Mouse (Mus musculus) kidney, adult 18-20 months (tissue): Measurements from ENCODE around the gene Il16.

Source experiments
- DNase-seq: peaks from one replicate; pipeline ENCODE4 v3.0.0; 2021

The Il16 gene

DNA sequence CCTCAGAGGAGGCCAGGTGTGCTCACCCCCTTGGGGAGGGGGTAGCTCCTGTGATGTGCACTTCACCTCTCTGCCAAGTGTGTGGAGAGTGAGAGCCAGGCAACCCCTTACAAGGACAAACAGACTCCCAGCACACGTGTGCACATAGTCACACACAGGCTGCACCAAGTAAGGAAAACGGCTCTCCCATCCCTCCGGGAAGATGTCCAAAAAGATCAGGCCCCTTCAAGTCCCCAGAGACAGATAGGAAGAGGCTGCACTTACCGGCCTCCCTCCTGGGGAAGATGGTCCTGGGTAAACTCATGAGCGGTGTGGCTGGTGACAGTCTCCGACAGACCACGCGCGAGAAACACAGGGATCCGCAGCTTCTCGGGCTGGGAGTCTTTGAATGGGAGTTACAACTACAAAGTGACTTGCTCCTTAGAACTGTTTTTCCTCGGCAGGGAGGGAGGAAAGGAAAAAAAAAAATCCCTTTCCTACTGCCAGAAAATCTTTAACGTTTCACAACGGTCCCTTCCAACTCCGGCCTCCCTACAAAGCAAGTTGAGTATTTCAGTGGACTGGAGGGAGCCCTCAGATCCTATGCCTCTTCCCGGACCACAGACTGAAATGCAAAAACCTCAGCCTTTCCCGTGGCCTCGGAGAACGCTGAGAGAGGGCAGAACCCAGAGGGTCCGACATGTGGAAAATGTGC lies at the start of gene Il16:
TSS of gene Il16 (minus strand) at position 314 of the 694 bp plus-strand sequence.
- no peak for DNase-seq

GRCm38 (mm10) chr7:83794705-83795104 lies 49.2 kb upstream of the Il16 start, which contains the start of gene Cfap161:
TSS of gene Cfap161 (minus strand) at chr7:83794880.
- DNase-seq = no peak

DNA sequence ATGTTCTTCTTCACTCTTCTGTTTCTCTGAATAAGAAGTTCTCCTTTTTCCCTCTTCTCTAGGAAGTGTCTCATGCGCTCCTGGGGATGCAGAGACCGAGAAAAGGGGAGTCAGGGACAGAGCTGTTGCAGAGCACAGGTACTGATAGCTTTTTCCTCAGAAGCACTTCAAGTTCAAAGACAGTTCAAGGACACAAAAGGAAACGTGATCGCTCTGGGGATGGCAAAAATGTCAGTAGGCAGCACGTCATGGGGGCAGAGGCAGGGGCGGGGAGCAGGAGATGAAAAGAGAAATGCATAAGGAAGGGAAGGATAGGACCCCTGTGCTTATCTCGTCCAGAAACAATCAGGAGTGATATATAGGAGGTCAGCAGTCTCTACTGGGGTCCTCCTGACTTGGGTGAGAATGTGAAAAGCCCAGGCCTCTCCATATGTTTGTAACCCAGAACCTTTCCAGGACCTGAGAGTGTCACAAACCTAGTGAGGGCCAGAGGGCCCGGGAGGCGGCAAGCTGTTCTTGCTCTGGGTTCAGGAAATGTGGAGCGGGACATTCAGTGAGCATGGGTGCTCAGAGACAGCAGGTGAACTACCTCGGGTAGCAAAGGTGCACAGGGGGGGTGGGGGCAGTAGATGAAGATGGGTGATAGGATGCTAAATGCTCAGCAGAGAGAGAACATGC lies 48.6 kb upstream of the Il16 start:
- no peak for DNase-seq

- no peak for DNase-seq
Measured at GRCm38 (mm10) chr7:83780881-83781280, 35.4 kb upstream of the Il16 start.

DNA sequence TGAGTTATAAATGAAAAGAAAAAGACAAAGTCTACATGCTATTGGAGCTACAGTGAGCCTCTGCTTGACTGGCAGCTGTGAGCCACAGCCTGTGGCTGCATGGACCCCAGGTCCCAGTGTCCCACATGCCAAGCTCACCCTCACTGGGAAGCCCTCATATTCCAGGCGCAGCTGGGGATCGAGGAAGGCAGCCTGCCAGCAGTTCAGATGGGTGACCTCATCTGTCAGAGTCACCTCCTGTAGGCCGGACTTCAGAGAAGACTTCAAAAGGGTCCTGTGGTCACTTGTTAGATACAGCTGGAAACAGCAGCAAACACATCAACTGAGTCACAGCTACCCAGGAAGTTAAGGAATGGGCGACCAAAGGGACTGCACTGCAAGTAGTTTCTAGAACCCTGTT lies 34.5 kb upstream of the Il16 start:
- no peak for DNase-seq

DNA sequence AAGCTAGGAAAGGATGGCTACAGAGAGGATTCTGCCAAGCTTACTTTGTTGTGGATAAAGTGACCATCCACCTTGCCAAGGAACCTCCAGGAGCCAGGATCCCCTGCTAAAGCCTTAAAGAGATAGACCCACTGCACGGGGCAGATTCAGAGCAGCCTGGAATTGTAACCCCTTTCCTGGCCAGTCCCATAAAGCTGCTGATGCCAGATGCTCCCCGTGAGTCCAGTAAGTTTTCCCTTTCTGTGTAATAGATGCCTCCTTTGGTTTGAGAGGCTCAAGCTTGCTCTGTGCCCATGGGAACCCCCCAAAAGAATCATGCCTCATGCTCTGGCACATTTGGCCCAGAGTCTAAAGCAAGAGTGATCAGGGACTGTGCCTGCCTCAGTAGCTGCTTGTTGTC lies 33.5 kb upstream of the Il16 start:
- DNase-seq = no peak

- no peak for DNase-seq
Measured at GRCm38 (mm10) chr7:83778516-83778915, 33.0 kb upstream of the Il16 start.

GRCm38 (mm10) chr7:83774721-83775120 lies 29.2 kb upstream of the Il16 start:
- DNase-seq = peak; percentile 10

DNA sequence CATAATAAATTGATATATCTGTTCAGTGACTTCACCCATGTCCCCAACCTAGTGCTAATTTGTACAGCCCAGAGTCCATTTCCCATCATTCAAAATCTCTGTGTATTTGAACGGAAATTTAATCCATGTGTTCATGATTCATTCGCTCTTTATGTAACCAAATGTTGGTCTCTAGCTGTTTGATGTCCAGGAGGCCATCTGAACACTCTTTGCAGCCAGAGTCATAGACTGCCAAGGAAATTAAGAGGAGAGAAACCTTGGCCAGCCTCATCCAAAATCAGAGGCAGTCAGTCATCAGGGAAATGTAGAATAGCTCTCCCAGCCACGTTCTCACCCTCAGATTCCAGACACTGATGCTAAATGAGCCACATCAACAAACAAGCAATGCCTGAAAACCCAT lies 18.1 kb upstream of the Il16 start:
- DNase-seq = no peak

DNA sequence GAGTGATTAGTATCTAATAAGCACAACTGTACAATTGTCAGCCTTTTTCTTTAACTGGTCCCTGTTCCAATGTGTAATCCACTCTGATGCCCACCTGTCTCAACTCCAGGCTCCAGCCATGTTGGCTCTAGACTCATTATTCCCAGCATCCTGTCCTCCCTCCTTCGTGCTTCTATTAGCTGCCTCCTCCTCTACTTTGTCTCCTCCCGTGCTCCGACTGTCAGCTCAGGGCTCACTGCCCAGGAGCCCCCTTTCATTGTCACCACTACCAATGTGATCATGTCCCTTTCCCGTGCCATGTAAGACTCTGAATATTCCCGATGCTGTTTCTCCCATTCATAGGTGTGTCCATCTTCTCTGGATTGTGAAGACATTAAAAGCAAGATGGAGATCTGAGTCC lies 16.8 kb upstream of the Il16 start:
- DNase-seq = no peak

- DNase-seq = no peak
Measured at GRCm38 (mm10) chr7:83751055-83751454, 5.5 kb upstream of the Il16 start.

GRCm38 (mm10) chr7:83748405-83748804 lies 2.9 kb upstream of the Il16 start:
- DNase-seq = no peak

GRCm38 (mm10) chr7:83746107-83746687 lies 671 bp upstream of the Il16 start:
- no peak for DNase-seq

GRCm38 (mm10) chr7:83745065-83745412 lies 487 bp downstream of the Il16 start:
- DNase-seq = no peak

GRCm38 (mm10) chr7:83744250-83744649 lies 1.3 kb downstream of the Il16 start:
- DNase-seq = no peak

GRCm38 (mm10) chr7:83742690-83743089 lies 2.8 kb downstream of the Il16 start:
- no peak for DNase-seq

DNA sequence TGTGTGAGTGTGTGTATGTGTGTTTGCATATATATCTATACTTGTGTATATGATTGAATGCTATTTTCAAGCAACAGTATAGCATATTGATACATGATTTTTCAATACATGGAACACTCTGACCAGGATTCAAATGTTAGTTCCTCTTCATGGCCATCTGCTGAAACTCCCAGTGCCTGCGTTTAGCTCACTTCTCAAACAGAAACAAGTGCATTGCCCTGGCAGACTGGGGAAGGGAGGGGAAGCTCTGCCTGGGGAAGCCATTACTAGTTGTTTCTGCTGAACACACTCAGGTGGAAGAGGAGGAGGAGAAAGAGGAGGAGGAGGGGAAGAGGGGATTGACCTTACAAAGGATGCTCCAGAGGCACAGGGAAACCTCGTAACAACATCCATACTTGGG lies 3.5 kb downstream of the Il16 start:
- no peak for DNase-seq

DNA sequence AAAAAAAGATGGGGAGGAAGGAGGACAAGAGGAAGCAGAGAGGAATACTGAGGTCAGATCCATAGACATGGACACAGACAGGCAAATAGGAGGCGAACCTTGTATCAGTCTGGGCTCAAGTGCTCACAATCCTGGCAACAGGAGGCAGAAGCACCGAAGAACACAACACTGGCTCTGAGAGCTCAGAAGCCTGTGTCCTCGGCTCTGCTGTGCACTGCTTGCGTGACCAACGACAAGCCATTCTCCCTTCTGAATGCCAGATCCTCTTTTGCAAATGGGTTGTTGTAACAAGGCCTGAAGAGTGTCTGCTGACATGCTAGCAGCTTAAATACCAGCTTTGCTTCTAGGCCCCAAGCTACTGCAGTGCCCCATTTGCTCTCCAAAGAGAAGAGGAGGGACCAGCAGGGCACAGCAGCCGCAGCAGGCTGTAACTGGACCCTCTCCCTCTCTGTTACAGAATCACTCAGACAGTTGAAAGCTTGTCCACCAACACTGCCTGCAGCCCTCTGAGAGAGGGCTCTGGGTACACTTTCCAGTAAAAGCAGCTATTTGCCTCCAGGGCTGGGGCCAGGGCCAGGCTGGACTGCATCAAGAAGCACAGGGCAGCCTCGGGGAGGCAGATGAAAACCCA lies 5.7 kb downstream of the Il16 start:
- DNase-seq = no peak

DNA sequence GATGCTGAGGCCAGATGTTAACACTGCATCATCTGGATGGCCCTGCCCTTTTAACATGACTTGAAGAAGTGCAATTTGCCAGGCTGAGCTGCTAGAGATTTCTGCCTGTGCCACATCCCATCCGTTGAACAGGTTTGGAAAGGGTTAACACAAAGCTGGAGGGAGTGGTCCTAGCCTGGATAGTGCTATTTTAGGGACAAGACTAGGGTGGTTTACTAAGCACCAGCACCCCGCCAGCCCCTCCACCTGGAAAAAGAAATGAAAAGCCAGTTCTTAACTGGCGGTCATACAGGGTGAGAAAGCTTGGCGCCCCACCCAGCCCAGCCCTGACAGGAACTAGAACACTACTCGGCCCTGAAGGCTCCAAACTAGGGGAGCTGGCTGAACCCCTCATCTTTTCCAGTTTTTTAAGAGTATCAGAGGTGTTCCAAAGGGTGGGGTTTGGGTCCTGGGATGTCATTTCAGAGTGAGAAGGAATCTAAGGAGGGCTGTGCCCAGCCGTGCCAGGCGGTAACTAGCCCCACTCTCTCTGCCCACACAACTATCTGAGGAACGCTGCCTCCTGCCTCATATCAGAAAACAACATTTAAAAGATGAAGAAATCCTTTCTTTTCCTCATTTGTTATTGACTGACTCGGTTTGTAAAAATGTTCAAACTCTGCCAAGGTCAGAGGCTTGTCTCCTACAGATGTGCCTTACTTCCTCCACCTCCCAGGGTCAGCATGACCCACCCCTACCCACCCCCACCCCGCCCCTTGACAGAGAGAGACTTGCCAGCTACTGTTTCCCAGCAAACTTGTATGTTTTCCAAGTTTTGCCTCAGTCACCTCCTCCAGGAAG lies 6.7 kb downstream of the Il16 start:
- DNase-seq = no peak

DNA sequence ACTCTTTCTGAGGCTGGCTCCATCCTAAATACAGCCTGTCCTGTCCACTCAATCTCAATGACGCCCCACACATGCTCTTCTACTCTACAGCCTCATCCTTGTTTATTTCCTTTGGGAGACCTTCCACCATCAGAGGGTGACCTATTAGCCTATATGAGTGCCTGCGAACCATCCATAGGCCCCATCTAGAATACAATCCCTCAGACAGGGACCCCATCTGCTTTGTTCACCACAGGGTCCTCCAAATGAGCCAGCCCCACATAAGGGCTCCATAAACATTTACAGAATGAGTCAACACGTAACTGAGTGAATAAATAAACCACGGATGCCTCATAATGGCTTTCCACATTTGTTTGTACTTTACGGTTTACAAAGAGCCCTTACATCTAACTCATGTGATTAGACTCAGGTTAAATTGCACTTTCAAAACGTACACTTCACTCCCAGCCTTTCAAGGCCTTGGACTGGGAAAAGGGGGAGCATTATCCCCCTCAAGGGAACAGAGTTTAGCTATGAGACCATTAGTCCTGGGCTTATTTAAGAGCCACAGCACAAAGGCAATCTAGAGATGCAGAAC lies 7.5 kb downstream of the Il16 start:
- DNase-seq = no peak

- no peak for DNase-seq
Measured at GRCm38 (mm10) chr7:83736341-83737115, 9.0 kb downstream of the Il16 start.
